Mouse (Mus musculus): ENCODE measurements around the gene Sema4d. TPM values are rescaled to one million over a fixed set of nuclear protein-coding genes. Genes with fewer than 3 reads are reported as not detected.

The Sema4d gene
- polyA plus RNA-seq, 1 experiment, result 23.0 TPM

DNA sequence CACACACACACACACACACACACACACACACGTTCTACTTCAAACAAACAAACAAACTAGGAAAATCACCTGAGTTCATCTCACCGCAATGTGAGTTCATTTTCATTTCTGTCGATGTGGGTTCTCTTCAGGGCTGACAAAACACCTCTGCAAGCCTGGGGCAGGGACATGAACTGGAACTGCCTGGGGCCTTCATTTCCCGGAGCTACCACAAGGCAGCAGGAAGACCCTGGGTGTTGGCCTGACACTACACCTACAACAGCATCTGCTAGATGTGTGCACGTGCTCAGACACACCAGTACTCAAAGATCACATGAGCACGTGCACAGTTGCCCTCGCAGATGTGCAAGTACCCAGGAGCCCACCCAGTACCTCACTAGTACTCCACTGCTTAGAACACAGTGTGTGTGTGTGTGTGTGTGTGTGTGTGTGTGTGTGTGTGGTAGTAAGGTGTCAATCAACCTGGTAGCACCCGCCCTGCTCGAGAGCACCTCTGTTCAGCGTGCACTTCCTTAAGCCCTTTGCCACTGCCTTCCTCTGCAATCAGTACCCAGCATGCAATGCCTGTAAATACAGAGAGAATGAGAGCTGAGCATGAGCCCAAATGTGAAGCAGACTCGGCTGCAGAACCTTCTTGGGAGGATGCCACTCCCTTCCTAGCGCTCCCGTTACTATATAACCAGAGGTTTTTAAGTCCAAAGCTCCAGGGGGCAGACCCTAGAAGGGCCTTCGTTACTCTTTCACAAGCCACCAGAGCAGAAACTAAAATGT lies 25.4 kb downstream of the Sema4d start:
- H3K27ac ChIP-seq (ENCODE audit: control insufficient read depth, insufficient read depth, low read depth, low read length, poor library complexity), result peak overlapping the region; percentile 69
- TF ChIP-seq CTCF (IDR thresholded peaks at IDR 0.05; ENCODE audit: control insufficient read depth, insufficient read depth, low read length) (peak; percentile 17; the same call in 1 of the 2 replicates), POLR2A (IDR thresholded peaks at IDR 0.05; ENCODE audit: borderline replicate concordance, control insufficient read depth, low read depth, low read length) (no peak)
- 20% methylated on average over 14 of the region's 14 CpGs for WGBS
- no peak overlapping the region for H3K4me3 ChIP-seq (replicated peaks; ENCODE audit: control insufficient read depth, low read depth, low read length)
- peaks cover 20% of the 10 kb centered on the region for H3K4me1 ChIP-seq (ENCODE audit: control insufficient read depth, insufficient read depth, low read length)

GRCm38 (mm10) chr13:51767513-51767912 lies 26.0 kb downstream of the Sema4d start:
- Histone ChIP-seq H3K27ac (ENCODE audit: control insufficient read depth, insufficient read depth, low read depth, low read length, poor library complexity) (peak overlapping the region; percentile 69; the same call in 1 of the 2 replicates), H3K4me1 (ENCODE audit: control insufficient read depth, insufficient read depth, low read length) (peaks cover 20% of the 10 kb centered on the region), H3K4me3 (replicated peaks; ENCODE audit: control insufficient read depth, low read depth, low read length) (no peak overlapping the region)
- WGBS, result 11% methylated on average over 8 of the region's 8 CpGs
- TF ChIP-seq POLR2A (IDR thresholded peaks at IDR 0.05; ENCODE audit: borderline replicate concordance, control insufficient read depth, low read depth, low read length) (no peak), CTCF (IDR thresholded peaks at IDR 0.05; ENCODE audit: control insufficient read depth, insufficient read depth, low read length) (no peak)

DNA sequence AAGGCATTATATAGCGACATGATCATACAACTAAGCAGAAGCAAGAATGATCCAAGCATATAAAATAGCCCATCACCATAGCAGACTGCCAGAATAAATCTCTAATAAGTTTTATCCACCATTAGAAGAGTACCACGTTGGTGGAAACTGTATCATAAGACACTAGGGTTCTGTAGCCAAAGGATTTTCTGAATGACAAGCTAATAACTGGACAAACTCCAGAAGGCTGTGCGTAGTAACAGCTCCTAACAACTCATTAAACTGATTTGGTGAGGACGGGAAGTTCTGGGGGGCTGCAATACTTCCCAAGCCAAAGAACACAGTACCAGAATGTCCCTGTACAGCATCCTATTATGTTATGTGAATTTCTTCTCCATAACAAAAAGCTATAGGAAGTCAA lies 26.8 kb downstream of the Sema4d start:
- WGBS, result 83% methylated on average over 4 of the region's 4 CpGs
- TF ChIP-seq POLR2A (IDR thresholded peaks at IDR 0.05; ENCODE audit: borderline replicate concordance, control insufficient read depth, low read depth, low read length) (no peak), CTCF (IDR thresholded peaks at IDR 0.05; ENCODE audit: control insufficient read depth, insufficient read depth, low read length) (no peak)
- peaks cover 20% of the 10 kb centered on the region for H3K4me1 ChIP-seq (ENCODE audit: control insufficient read depth, insufficient read depth, low read length)
- H3K27ac ChIP-seq (ENCODE audit: control insufficient read depth, insufficient read depth, low read depth, low read length, poor library complexity), result no peak overlapping the region
- no peak overlapping the region for H3K4me3 ChIP-seq (replicated peaks; ENCODE audit: control insufficient read depth, low read depth, low read length)

DNA sequence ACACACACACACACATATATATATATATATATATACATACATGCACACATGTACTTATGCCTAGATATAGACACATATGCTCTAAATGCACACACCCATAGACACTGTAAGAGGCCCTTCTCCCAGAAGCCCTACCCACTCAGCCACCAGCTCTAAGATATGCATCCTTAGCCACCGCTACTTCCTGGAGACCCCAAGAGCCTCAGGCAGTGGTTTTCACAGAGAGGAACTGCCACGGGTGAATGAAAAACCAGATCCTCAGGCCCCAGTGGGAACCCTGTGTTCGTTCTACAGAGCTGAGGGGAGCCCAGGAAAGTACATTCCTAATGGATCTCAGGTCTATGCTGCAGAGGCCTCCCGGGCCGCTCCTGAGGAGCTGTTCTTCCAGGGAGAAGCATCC lies 28.2 kb downstream of the Sema4d start:
- 41% methylated on average over 5 of the region's 5 CpGs for WGBS
- peaks cover 20% of the 10 kb centered on the region for H3K4me1 ChIP-seq (ENCODE audit: control insufficient read depth, insufficient read depth, low read length)
- TF ChIP-seq CTCF (IDR thresholded peaks at IDR 0.05; ENCODE audit: control insufficient read depth, insufficient read depth, low read length) (no peak), POLR2A (IDR thresholded peaks at IDR 0.05; ENCODE audit: borderline replicate concordance, control insufficient read depth, low read depth, low read length) (no peak)
- H3K4me3 ChIP-seq (replicated peaks; ENCODE audit: control insufficient read depth, low read depth, low read length), result no peak overlapping the region
- H3K27ac ChIP-seq (ENCODE audit: control insufficient read depth, insufficient read depth, low read depth, low read length, poor library complexity), result no peak overlapping the region

DNA sequence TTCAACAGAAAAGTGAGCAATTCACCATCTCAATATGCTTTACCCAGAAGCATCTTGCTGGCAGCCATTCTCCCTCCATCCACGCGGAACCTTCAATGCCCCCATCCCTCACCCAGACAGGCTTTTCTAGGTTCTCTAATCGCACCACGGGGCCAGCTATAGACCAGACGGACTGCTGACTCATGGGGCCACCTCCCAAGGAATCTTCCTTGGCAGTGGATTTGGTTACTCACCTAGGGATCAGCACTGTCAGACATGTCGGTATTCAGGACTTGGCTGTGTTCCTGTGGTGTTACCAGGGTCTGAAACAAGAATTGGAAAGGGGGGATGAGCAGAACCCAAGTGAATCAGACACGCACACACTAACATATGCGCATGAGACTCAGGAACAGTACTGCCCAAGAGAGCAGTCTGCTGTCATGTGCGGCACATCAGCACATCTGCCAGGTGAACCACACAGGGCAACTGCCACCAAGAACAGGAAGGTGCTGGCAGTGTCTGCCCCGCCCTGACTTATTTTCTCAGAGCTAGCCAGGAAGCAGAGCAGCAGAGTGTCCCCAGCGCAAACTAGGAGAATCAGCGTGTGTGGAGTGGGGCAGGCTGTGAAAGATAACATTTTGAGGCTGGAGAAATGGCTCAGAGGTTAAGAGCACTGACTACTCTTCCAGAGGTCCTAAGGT lies 30.4 kb downstream of the Sema4d start:
- Histone ChIP-seq H3K4me1 (ENCODE audit: control insufficient read depth, insufficient read depth, low read length) (peaks cover 12% of the 10 kb centered on the region), H3K4me3 (replicated peaks; ENCODE audit: control insufficient read depth, low read depth, low read length) (no peak overlapping the region), H3K27ac (ENCODE audit: control insufficient read depth, insufficient read depth, low read depth, low read length, poor library complexity) (peak overlapping the region; percentile 42; the same call in 1 of the 2 replicates)
- 53% methylated on average over 12 of the region's 12 CpGs for WGBS
- TF ChIP-seq POLR2A (IDR thresholded peaks at IDR 0.05; ENCODE audit: borderline replicate concordance, control insufficient read depth, low read depth, low read length) (no peak), CTCF (IDR thresholded peaks at IDR 0.05; ENCODE audit: control insufficient read depth, insufficient read depth, low read length) (no peak)

- TF ChIP-seq CTCF (IDR thresholded peaks at IDR 0.05; ENCODE audit: control insufficient read depth, insufficient read depth, low read length), result no peak
- TF ChIP-seq POLR2A (IDR thresholded peaks at IDR 0.05; ENCODE audit: borderline replicate concordance, control insufficient read depth, low read depth, low read length), result no peak
- no peak overlapping the region for H3K4me3 ChIP-seq (replicated peaks; ENCODE audit: control insufficient read depth, low read depth, low read length)
- WGBS, result 85% methylated on average over 10 of the region's 10 CpGs
- no peak overlapping the region for H3K27ac ChIP-seq (ENCODE audit: control insufficient read depth, insufficient read depth, low read depth, low read length, poor library complexity)
- peaks cover 6% of the 10 kb centered on the region for H3K4me1 ChIP-seq (ENCODE audit: control insufficient read depth, insufficient read depth, low read length)
Measured at GRCm38 (mm10) chr13:51761186-51761813, 32.2 kb downstream of the Sema4d start.

- H3K27ac ChIP-seq (ENCODE audit: control insufficient read depth, insufficient read depth, low read depth, low read length, poor library complexity), result no peak overlapping the region
- TF ChIP-seq CTCF (IDR thresholded peaks at IDR 0.05; ENCODE audit: control insufficient read depth, insufficient read depth, low read length), result no peak
- no peak for TF ChIP-seq POLR2A (IDR thresholded peaks at IDR 0.05; ENCODE audit: borderline replicate concordance, control insufficient read depth, low read depth, low read length)
- WGBS, result 89% methylated on average over 6 of the region's 6 CpGs
Measured at GRCm38 (mm10) chr13:51759256-51759987, 34.1 kb downstream of the Sema4d start.

More at GRCm38 (mm10) chr13:51759256-51759987, 34.1 kb downstream of the Sema4d start:
- Histone ChIP-seq H3K4me3 (replicated peaks; ENCODE audit: control insufficient read depth, low read depth, low read length) (no peak overlapping the region), H3K4me1 (ENCODE audit: control insufficient read depth, insufficient read depth, low read length) (peaks cover 7% of the 10 kb centered on the region)
